Mouse (Mus musculus) heart, embryonic 16.5 days (tissue): ENCODE data around the gene Hmgb1. TPM values are rescaled to one million over a fixed set of nuclear protein-coding genes. Genes with fewer than 3 reads are reported as not detected.

Source experiments
- ATAC-seq: fragments of 200-750 bp; cut with Nextera tagmentation; replicated peaks from 2 replicates; pipeline ENCODE4 v1.8.0; 2017; ENCODE audit warnings: moderate number of reproducible peaks; ENCODE audit not compliant: insufficient read depth, low FRiP score; ENCODE audit errors: extremely low read depth
- H3K27ac ChIP-seq: fragments of 300-500 bp; sonication (generic); 2 replicates; pipeline ENCODE4 v1.5.1; 2014; ENCODE audit warnings: mild to moderate bottlenecking, low read length, control low read depth, moderate library complexity
- H3K27me3 ChIP-seq: fragments of 300-500 bp; sonication (generic); 2 replicates; pipeline ENCODE4 v1.6.1; 2014; ENCODE audit warnings: low read length, mixed read lengths; ENCODE audit not compliant: control insufficient read depth, insufficient read depth
- H3K36me3 ChIP-seq: fragments of 300-500 bp; sonication (generic); 2 replicates; pipeline ENCODE4 v1.6.1; 2014; ENCODE audit not compliant: control insufficient read depth, insufficient read depth
- H3K4me1 ChIP-seq: fragments of 300-500 bp; sonication (generic); 2 replicates; pipeline ENCODE4 v1.6.1; 2014; ENCODE audit warnings: low read length, mixed read lengths; ENCODE audit not compliant: control insufficient read depth, insufficient read depth
- H3K4me2 ChIP-seq: fragments of 300-500 bp; sonication (generic); 2 replicates; pipeline ENCODE4 v1.6.1; 2014; ENCODE audit warnings: low read depth, mild to moderate bottlenecking, control low read depth, low read length
- H3K4me3 ChIP-seq: fragments of 300-500 bp; sonication (generic); 2 replicates; pipeline ENCODE4 v1.5.1; 2014; ENCODE audit warnings: mild to moderate bottlenecking, control low read depth, low read length
- H3K9ac ChIP-seq: fragments of 300-500 bp; sonication (generic); 2 replicates; pipeline ENCODE4 v1.6.1; 2014; ENCODE audit warnings: low read length, control low read depth
- H3K9me3 ChIP-seq: fragments of 300-500 bp; sonication (generic); replicated peaks from 2 replicates; pipeline ENCODE4 v1.6.1; 2016; ENCODE audit warnings: low read length; ENCODE audit not compliant: control insufficient read depth
- WGBS: fragments of 180-500 bp; shearing (Covaris S2); extraction: QIAGEN DNeasy Blood & Tissue Kit; methylation state at CpG from one replicate; pipeline ENCODE4 v1.1.7; 2014; 5-methylcytosine and 5-hydroxymethylcytosine counted together
- polyA plus RNA-seq: library from polyadenylated mRNA; unstranded; fragments of >200 nt; fragmentation: Nextera tagmentation; extraction: Ambion mirVana; gene quantifications from 2 replicates; pipeline ENCODE4 v1.2.1, GENCODE M21; 2015

Hmgb1 gene
- polyA plus RNA-seq, 1 experiment from 2014 or later = 757 TPM

- WGBS = 80% methylated on average over 3 of the region's 3 CpGs
- H3K9ac ChIP-seq = no peak overlapping the region
- no peak overlapping the region for H3K4me2 ChIP-seq
- H3K27ac ChIP-seq = no peak overlapping the region
- H3K4me3 ChIP-seq = no peak overlapping the region
- no peak for ATAC-seq
- peaks cover 5% of the 10 kb centered on the region for H3K4me1 ChIP-seq
- no peaks in the 10 kb centered on the region for H3K27me3 ChIP-seq
- H3K9me3 ChIP-seq = no peaks in the 10 kb centered on the region
- no peaks in the 10 kb centered on the region for H3K36me3 ChIP-seq
Measured at GRCm38 (mm10) chr5:149179826-149180225, 4.5 kb downstream of the Hmgb1 start.

GRCm38 (mm10) chr5:149178095-149178494, 6.2 kb downstream of the Hmgb1 start:
- Histone ChIP-seq H3K36me3 (no peaks in the 10 kb centered on the region), H3K27ac (no peak overlapping the region), H3K4me2 (no peak overlapping the region), H3K4me1 (peaks cover 5% of the 10 kb centered on the region), H3K4me3 (no peak overlapping the region), H3K9ac (no peak overlapping the region), H3K27me3 (no peaks in the 10 kb centered on the region), H3K9me3 (no peaks in the 10 kb centered on the region)
- 78% methylated on average over 5 of the region's 5 CpGs for WGBS
- no peak for ATAC-seq

- Histone ChIP-seq H3K36me3 (no peaks in the 10 kb centered on the region), H3K27ac (no peak overlapping the region), H3K4me1 (no peaks in the 10 kb centered on the region), H3K9me3 (no peaks in the 10 kb centered on the region), H3K9ac (no peak overlapping the region), H3K4me2 (no peak overlapping the region), H3K27me3 (no peaks in the 10 kb centered on the region), H3K4me3 (no peak overlapping the region)
- ATAC-seq = no peak
- WGBS = 92% methylated on average over 6 of the region's 6 CpGs
Measured at GRCm38 (mm10) chr5:149175736-149176135, 8.6 kb downstream of the Hmgb1 start.

GRCm38 (mm10) chr5:149174527-149174926, 9.8 kb downstream of the Hmgb1 start:
- H3K9me3 ChIP-seq = no peaks in the 10 kb centered on the region
- no peak overlapping the region for H3K4me3 ChIP-seq
- no peak for ATAC-seq
- H3K4me1 ChIP-seq = no peaks in the 10 kb centered on the region
- no peak overlapping the region for H3K9ac ChIP-seq
- WGBS = 86% methylated on average over 7 of the region's 7 CpGs
- H3K27me3 ChIP-seq = no peaks in the 10 kb centered on the region
- H3K27ac ChIP-seq = no peak overlapping the region
- no peak overlapping the region for H3K4me2 ChIP-seq
- no peaks in the 10 kb centered on the region for H3K36me3 ChIP-seq

GRCm38 (mm10) chr5:149172246-149172645, 12.0 kb downstream of the Hmgb1 start:
- 58% methylated on average over 10 of the region's 10 CpGs for WGBS
- Histone ChIP-seq H3K36me3 (no peaks in the 10 kb centered on the region), H3K9ac (no peak overlapping the region), H3K27me3 (no peaks in the 10 kb centered on the region), H3K4me3 (no peak overlapping the region), H3K27ac (no peak overlapping the region), H3K4me1 (no peaks in the 10 kb centered on the region), H3K9me3 (no peaks in the 10 kb centered on the region), H3K4me2 (no peak overlapping the region)
- no peak for ATAC-seq

- H3K4me3 ChIP-seq = no peak overlapping the region
- H3K36me3 ChIP-seq = no peaks in the 10 kb centered on the region
- H3K4me2 ChIP-seq = no peak overlapping the region
- H3K27me3 ChIP-seq = no peaks in the 10 kb centered on the region
- no peak for ATAC-seq
- H3K27ac ChIP-seq = no peak overlapping the region
- no peaks in the 10 kb centered on the region for H3K9me3 ChIP-seq
- 67% methylated on average over 8 of the region's 8 CpGs for WGBS
- no peak overlapping the region for H3K9ac ChIP-seq
- no peaks in the 10 kb centered on the region for H3K4me1 ChIP-seq
Measured at GRCm38 (mm10) chr5:149170841-149171588, 13.3 kb downstream of the Hmgb1 start.

GRCm38 (mm10) chr5:149168816-149169215, 15.5 kb downstream of the Hmgb1 start:
- no peak overlapping the region for H3K4me3 ChIP-seq
- no peak for ATAC-seq
- H3K4me1 ChIP-seq = no peaks in the 10 kb centered on the region
- no peaks in the 10 kb centered on the region for H3K9me3 ChIP-seq
- H3K27me3 ChIP-seq = no peaks in the 10 kb centered on the region
- H3K9ac ChIP-seq = no peak overlapping the region
- no peak overlapping the region for H3K4me2 ChIP-seq
- 82% methylated on average over 9 of the region's 9 CpGs for WGBS
- no peak overlapping the region for H3K27ac ChIP-seq
- no peaks in the 10 kb centered on the region for H3K36me3 ChIP-seq

GRCm38 (mm10) chr5:149168051-149168450, 16.2 kb downstream of the Hmgb1 start:
- no peaks in the 10 kb centered on the region for H3K27me3 ChIP-seq
- no peak overlapping the region for H3K4me3 ChIP-seq
- ATAC-seq = no peak
- no peaks in the 10 kb centered on the region for H3K9me3 ChIP-seq
- no peaks in the 10 kb centered on the region for H3K4me1 ChIP-seq
- H3K4me2 ChIP-seq = no peak overlapping the region
- H3K9ac ChIP-seq = no peak overlapping the region
- H3K27ac ChIP-seq = no peak overlapping the region
- WGBS = 76% methylated on average over 2 of the region's 2 CpGs
- H3K36me3 ChIP-seq = no peaks in the 10 kb centered on the region

- Histone ChIP-seq H3K9me3 (no peaks in the 10 kb centered on the region), H3K9ac (no peak overlapping the region), H3K4me3 (no peak overlapping the region), H3K36me3 (no peaks in the 10 kb centered on the region), H3K27ac (no peak overlapping the region), H3K27me3 (no peaks in the 10 kb centered on the region), H3K4me2 (no peak overlapping the region), H3K4me1 (no peaks in the 10 kb centered on the region)
- 90% methylated on average over 10 of the region's 10 CpGs for WGBS
- ATAC-seq = no peak
Measured at GRCm38 (mm10) chr5:149166011-149166410, 18.3 kb downstream of the Hmgb1 start.
